Mouse (Mus musculus): ENCODE measurements at regions not wholly inside any gene's neighbourhood (a gene's known extent, or its start where the extent isn't known, plus 50 kb on each side); places are given as distances from the start of the nearest gene placed in this dataset.

GRCm38 (mm10) chr3:138645320-138645719, 96.7 kb upstream of the Tspan5 start:
- TF ChIP-seq ZC3H11A (IDR thresholded peaks at IDR 0.05; ENCODE audit: low read depth, low read length) (no peak), EP300 (IDR thresholded peaks at IDR 0.05; ENCODE audit: low read depth in 1 of 2, low read length in 2 of 2) (no peak), NRF1 (IDR thresholded peaks at IDR 0.05; ENCODE audit: insufficient read depth, low read depth, low read length, poor library complexity, severe bottlenecking) (no peak), TBP (IDR thresholded peaks at IDR 0.05; ENCODE audit: low read depth, low read length) (no peak), CTCF (IDR thresholded peaks at IDR 0.05 in 2 of 3, conservative IDR thresholded peaks at IDR 0.05 in 1 of 3; ENCODE audit: control insufficient read depth in 1 of 3, insufficient read depth in 1 of 3, low read depth in 2 of 3, low read length in 3 of 3, poor library complexity in 1 of 3, severe bottlenecking in 1 of 3) (no peak), UBTF (IDR thresholded peaks at IDR 0.05; ENCODE audit: borderline replicate concordance, insufficient read depth, low read depth, low read length) (no peak), NELFE (IDR thresholded peaks at IDR 0.05; ENCODE audit: low read depth, low read length) (no peak), RAD21 (IDR thresholded peaks at IDR 0.05; ENCODE audit: low read depth, low read length) (no peak), USF2 (IDR thresholded peaks at IDR 0.05; ENCODE audit: borderline replicate concordance in 1 of 2, insufficient read depth in 1 of 2, low read depth in 1 of 2, low read length in 2 of 2) (no peak), ZKSCAN1 (IDR thresholded peaks at IDR 0.05; ENCODE audit: low read depth, low read length) (no peak), MAX (IDR thresholded peaks at IDR 0.05; ENCODE audit: low read length) (no peak)
